Mouse (Mus musculus) forebrain, embryonic 14.5 days (tissue): ENCODE measurements around the gene Rab27a. TPM values are rescaled to one million over a fixed set of nuclear protein-coding genes. Genes with fewer than 3 reads are reported as not detected.

Experiments
- ATAC-seq: fragments of 200-750 bp; cut with Nextera tagmentation; 2 replicates; pipeline ENCODE4 v1.8.0; 2017; ENCODE audit warnings: mild to moderate bottlenecking, moderate library complexity
- DNase-seq: peaks from one replicate; pipeline ENCODE4 v3.0.0-alpha.2; 2015; ENCODE audit warnings: low spot score
- H3K27ac ChIP-seq: fragments of 300-500 bp; sonication (generic); 2 replicates; pipeline ENCODE4 v1.5.1; 2014; ENCODE audit warnings: low read depth, mild to moderate bottlenecking, control low read depth, low read length, moderate library complexity
- H3K27me3 ChIP-seq: fragments of 300-500 bp; sonication (generic); replicated peaks from 2 replicates; pipeline ENCODE4 v1.6.1; 2014; ENCODE audit warnings: low read length, control low read depth, mixed read lengths; ENCODE audit not compliant: control insufficient read depth, insufficient read depth
- H3K36me3 ChIP-seq: fragments of 300-500 bp; sonication (generic); 2 replicates; pipeline ENCODE4 v1.6.1; 2014; ENCODE audit warnings: low read length, control low read depth; ENCODE audit not compliant: control insufficient read depth, insufficient read depth
- H3K4me1 ChIP-seq: fragments of 300-500 bp; sonication (generic); 2 replicates; pipeline ENCODE4 v1.6.1; 2014; ENCODE audit warnings: antibody characterized with exemption, low read length, control low read depth; ENCODE audit not compliant: control insufficient read depth, insufficient read depth
- H3K4me2 ChIP-seq: fragments of 300-500 bp; sonication (generic); 2 replicates; pipeline ENCODE4 v1.6.1; 2014; ENCODE audit warnings: mild to moderate bottlenecking, control low read depth, low read length
- H3K4me3 ChIP-seq: fragments of 300-500 bp; sonication (generic); 2 replicates; pipeline ENCODE4 v1.5.1; 2014; ENCODE audit warnings: low read depth, low read length, control low read depth
- H3K9ac ChIP-seq: fragments of 300-500 bp; sonication (generic); 2 replicates; pipeline ENCODE4 v1.6.1; 2014; ENCODE audit warnings: mild to moderate bottlenecking, low read length, control low read depth, moderate library complexity
- H3K9me3 ChIP-seq: fragments of 300-500 bp; sonication (generic); replicated peaks from 2 replicates; pipeline ENCODE4 v1.6.1; 2016; ENCODE audit warnings: low read length, control low read depth, mixed read lengths; ENCODE audit not compliant: control insufficient read depth
- WGBS: fragments of 180-500 bp; shearing (Covaris S2); extraction: QIAGEN DNeasy Blood & Tissue Kit; methylation state at CpG from one replicate; pipeline ENCODE4 v1.1.7; 2014; 5-methylcytosine and 5-hydroxymethylcytosine counted together
- microRNA-seq: library from miRNA; unstranded; fragments of <30 nt; microRNA quantifications from one replicate; pipeline ENCODE4, GENCODE M21; 2016
- polyA plus RNA-seq: library from polyadenylated mRNA; unstranded; fragments of >200 nt; fragmentation: Nextera tagmentation; extraction: Ambion mirVana; gene quantifications from 2 replicates; pipeline ENCODE4 v1.2.1, GENCODE M21; 2014

Gene Rab27a
- polyA plus RNA-seq, 1 experiment from 2014 or later, result 0.51 TPM

- no peak overlapping the region for H3K9ac ChIP-seq
- DNase-seq, result no peak
- ATAC-seq, result no peak
- no peak overlapping the region for H3K27ac ChIP-seq
- H3K36me3 ChIP-seq, result no peaks in the 10 kb centered on the region
- no peaks in the 10 kb centered on the region for H3K27me3 ChIP-seq
- no peaks in the 10 kb centered on the region for H3K4me1 ChIP-seq
- H3K9me3 ChIP-seq, result no peaks in the 10 kb centered on the region
- WGBS, result 81% methylated on average over 11 of the region's 11 CpGs
- H3K4me2 ChIP-seq, result no peak overlapping the region
- no peak overlapping the region for H3K4me3 ChIP-seq
These were observed 92.8 kb downstream of the Rab27a start for GRCm38 (mm10) chr9:73137341-73137886.

Small RNAs within 50 kb of the gene (microRNA-seq; reads per million reads assigned to microRNA genes)
- not detected for gene Gm27353

Other genes starting within 250 kb of the Rab27a start
- 0.36 TPM in 2 replicates for gene Prtg, start 238.0 kb upstream of the Rab27a start, polyA plus RNA-seq
- gene Pygo1, start 119.2 kb upstream of the Rab27a start, polyA plus RNA-seq, result 10.8 and 13.8 TPM in 2 replicates
- gene Dyx1c1, start 86.1 kb upstream of the Rab27a start, polyA plus RNA-seq, result 2.1 and 2.3 TPM in 2 replicates
- not detected in 2 replicates for gene Gm44503, start 86.0 kb upstream of the Rab27a start, polyA plus RNA-seq
- gene Ccpg1os, start 59.5 kb upstream of the Rab27a start, polyA plus RNA-seq, result 26.0 and 28.2 TPM in 2 replicates
- gene Ccpg1, start 59.4 kb upstream of the Rab27a start, polyA plus RNA-seq, result 29.5 and 39.8 TPM in 2 replicates
- 11.1 and 12.7 TPM in 2 replicates for gene Pigb, start 4.5 kb upstream of the Rab27a start, polyA plus RNA-seq
- not detected in 2 replicates for gene Khdc3, start 57.0 kb downstream of the Rab27a start, polyA plus RNA-seq
- not detected in 2 replicates for gene Gm20509, start 57.6 kb downstream of the Rab27a start, polyA plus RNA-seq
- gene Rsl24d1, start 68.6 kb downstream of the Rab27a start, polyA plus RNA-seq, result 135 and 138 TPM in 2 replicates